Mouse (Mus musculus): ENCODE results near the gene Nelfb. TPM values are rescaled to one million over a fixed set of nuclear protein-coding genes. Genes with fewer than 3 reads are reported as not detected.
A peak's percentile ranks its signal among the peaks of the same experiment; 100 is the strongest.

The Nelfb gene
- polyA plus RNA-seq, 1 experiment from 2014 or later, result 101 TPM

- H3K36me3 ChIP-seq (ENCODE audit: control insufficient read depth, insufficient read depth, low read length), result no peaks in the 10 kb centered on the region
- no peak within 1 kb of the TSS for H3K4me2 ChIP-seq (replicated peaks; ENCODE audit: low read depth, low read length)
- no peak within 1 kb of the TSS for H3K9ac ChIP-seq (ENCODE audit: low read depth, low read length)
- H3K4me1 ChIP-seq (ENCODE audit: control insufficient read depth, insufficient read depth, low read length), result peaks cover 5% of the 10 kb centered on the region; the same call in 1 of the 2 replicates
- no peak within 1 kb of the TSS for H3K27ac ChIP-seq (ENCODE audit: low read depth, low read length)
- ATAC-seq (ENCODE audit: low FRiP score, low TSS enrichment), result no peak
- no peaks in the 10 kb centered on the region for H3K9me3 ChIP-seq (ENCODE audit: control insufficient read depth, low read length)
- WGBS, result 32% methylated on average over 8 of the region's 8 CpGs
- no peaks in the 10 kb centered on the region for H3K27me3 ChIP-seq (ENCODE audit: control insufficient read depth, insufficient read depth, low read length)
- H3K4me3 ChIP-seq (ENCODE audit: low read length), result no peak within 1 kb of the TSS
Observed at GRCm38 (mm10) chr2:25236614-25237013, 25.3 kb upstream of the Nelfb start, which contains the start of gene Rnf224. TSS of gene Rnf224 (minus strand) at chr2:25236787.

GRCm38 (mm10) chr2:25234551-25235220, 23.4 kb upstream of the Nelfb start:
- no peaks in the 10 kb centered on the region for H3K4me1 ChIP-seq (ENCODE audit: control insufficient read depth, insufficient read depth, low read length)
- no peaks in the 10 kb centered on the region for H3K36me3 ChIP-seq (ENCODE audit: control insufficient read depth, insufficient read depth, low read length)
- no peaks in the 10 kb centered on the region for H3K9me3 ChIP-seq (ENCODE audit: control insufficient read depth, low read length)
- 68% methylated on average over 5 of the region's 5 CpGs for WGBS
- no peak overlapping the region for H3K27ac ChIP-seq (ENCODE audit: low read depth, low read length)
- H3K4me3 ChIP-seq (ENCODE audit: low read length), result no peak overlapping the region
- no peak overlapping the region for H3K4me2 ChIP-seq (replicated peaks; ENCODE audit: low read depth, low read length)
- no peak overlapping the region for H3K9ac ChIP-seq (ENCODE audit: low read depth, low read length)
- no peak for ATAC-seq (ENCODE audit: low FRiP score, low TSS enrichment)
- H3K27me3 ChIP-seq (ENCODE audit: control insufficient read depth, insufficient read depth, low read length), result no peaks in the 10 kb centered on the region

- H3K27ac ChIP-seq (ENCODE audit: low read depth, low read length), result no peak within 1 kb of the TSS
- no peaks in the 10 kb centered on the region for H3K27me3 ChIP-seq (ENCODE audit: control insufficient read depth, insufficient read depth, low read length)
- H3K9ac ChIP-seq (ENCODE audit: low read depth, low read length), result no peak within 1 kb of the TSS
- WGBS, result 68% methylated on average over 3 of the region's 3 CpGs
- no peak within 1 kb of the TSS for H3K4me3 ChIP-seq (ENCODE audit: low read length)
- ATAC-seq (ENCODE audit: low FRiP score, low TSS enrichment), result no peak
- H3K4me1 ChIP-seq (ENCODE audit: control insufficient read depth, insufficient read depth, low read length), result no peaks in the 10 kb centered on the region
- H3K9me3 ChIP-seq (ENCODE audit: control insufficient read depth, low read length), result no peaks in the 10 kb centered on the region
- H3K36me3 ChIP-seq (ENCODE audit: control insufficient read depth, insufficient read depth, low read length), result no peaks in the 10 kb centered on the region
- H3K4me2 ChIP-seq (replicated peaks; ENCODE audit: low read depth, low read length), result no peak within 1 kb of the TSS
Observed at GRCm38 (mm10) chr2:25234050-25234449, 22.8 kb upstream of the Nelfb start, which contains the start of gene Slc34a3. TSS of gene Slc34a3 (minus strand) at chr2:25234364.

GRCm38 (mm10) chr2:25233421-25233820, 22.1 kb upstream of the Nelfb start:
- no peak overlapping the region for H3K27ac ChIP-seq (ENCODE audit: low read depth, low read length)
- H3K4me2 ChIP-seq (replicated peaks; ENCODE audit: low read depth, low read length), result no peak overlapping the region
- H3K36me3 ChIP-seq (ENCODE audit: control insufficient read depth, insufficient read depth, low read length), result no peaks in the 10 kb centered on the region
- no peaks in the 10 kb centered on the region for H3K9me3 ChIP-seq (ENCODE audit: control insufficient read depth, low read length)
- H3K4me3 ChIP-seq (ENCODE audit: low read length), result no peak overlapping the region
- no peaks in the 10 kb centered on the region for H3K27me3 ChIP-seq (ENCODE audit: control insufficient read depth, insufficient read depth, low read length)
- no peaks in the 10 kb centered on the region for H3K4me1 ChIP-seq (ENCODE audit: control insufficient read depth, insufficient read depth, low read length)
- 85% methylated on average over 4 of the region's 4 CpGs for WGBS
- no peak for ATAC-seq (ENCODE audit: low FRiP score, low TSS enrichment)
- no peak overlapping the region for H3K9ac ChIP-seq (ENCODE audit: low read depth, low read length)

- Histone ChIP-seq H3K36me3 (ENCODE audit: control insufficient read depth, insufficient read depth, low read length) (no peaks in the 10 kb centered on the region), H3K9ac (ENCODE audit: low read depth, low read length) (no peak overlapping the region)
- no peak for ATAC-seq (ENCODE audit: low FRiP score, low TSS enrichment)
Observed at GRCm38 (mm10) chr2:25231038-25231437, 19.7 kb upstream of the Nelfb start.

GRCm38 (mm10) chr2:25230581-25230980, 19.3 kb upstream of the Nelfb start:
- Histone ChIP-seq H3K9ac (ENCODE audit: low read depth, low read length) (no peak overlapping the region), H3K36me3 (ENCODE audit: control insufficient read depth, insufficient read depth, low read length) (no peaks in the 10 kb centered on the region), H3K27me3 (ENCODE audit: control insufficient read depth, insufficient read depth, low read length) (no peaks in the 10 kb centered on the region), H3K4me1 (ENCODE audit: control insufficient read depth, insufficient read depth, low read length) (peaks cover 9% of the 10 kb centered on the region; the same call in 1 of the 2 replicates), H3K9me3 (ENCODE audit: control insufficient read depth, low read length) (no peaks in the 10 kb centered on the region), H3K4me3 (ENCODE audit: low read length) (no peak overlapping the region), H3K4me2 (replicated peaks; ENCODE audit: low read depth, low read length) (no peak overlapping the region), H3K27ac (ENCODE audit: low read depth, low read length) (no peak overlapping the region)
- ATAC-seq (ENCODE audit: low FRiP score, low TSS enrichment), result no peak
- WGBS, result 86% methylated on average over 7 of the region's 7 CpGs

More at GRCm38 (mm10) chr2:25231038-25231437, 19.7 kb upstream of the Nelfb start:
- Histone ChIP-seq H3K9me3 (ENCODE audit: control insufficient read depth, low read length) (no peaks in the 10 kb centered on the region), H3K4me2 (replicated peaks; ENCODE audit: low read depth, low read length) (no peak overlapping the region), H3K27me3 (ENCODE audit: control insufficient read depth, insufficient read depth, low read length) (no peaks in the 10 kb centered on the region), H3K27ac (ENCODE audit: low read depth, low read length) (no peak overlapping the region), H3K4me3 (ENCODE audit: low read length) (no peak overlapping the region), H3K4me1 (ENCODE audit: control insufficient read depth, insufficient read depth, low read length) (peaks cover 5% of the 10 kb centered on the region; the same call in 1 of the 2 replicates)
- WGBS, result 57% methylated on average over 12 of the region's 12 CpGs

- H3K4me3 ChIP-seq (ENCODE audit: low read length), result no peak overlapping the region
- peaks cover 12% of the 10 kb centered on the region; the same call in 1 of the 2 replicates for H3K4me1 ChIP-seq (ENCODE audit: control insufficient read depth, insufficient read depth, low read length)
- no peaks in the 10 kb centered on the region for H3K9me3 ChIP-seq (ENCODE audit: control insufficient read depth, low read length)
- ATAC-seq (ENCODE audit: low FRiP score, low TSS enrichment), result no peak
- H3K36me3 ChIP-seq (ENCODE audit: control insufficient read depth, insufficient read depth, low read length), result no peaks in the 10 kb centered on the region
- no peak overlapping the region for H3K27ac ChIP-seq (ENCODE audit: low read depth, low read length)
- 78% methylated on average over 5 of the region's 5 CpGs for WGBS
- no peaks in the 10 kb centered on the region for H3K27me3 ChIP-seq (ENCODE audit: control insufficient read depth, insufficient read depth, low read length)
- no peak overlapping the region for H3K4me2 ChIP-seq (replicated peaks; ENCODE audit: low read depth, low read length)
- H3K9ac ChIP-seq (ENCODE audit: low read depth, low read length), result no peak overlapping the region
Observed at GRCm38 (mm10) chr2:25229582-25229981, 18.3 kb upstream of the Nelfb start.

GRCm38 (mm10) chr2:25228995-25229530, 17.8 kb upstream of the Nelfb start:
- Histone ChIP-seq H3K27me3 (ENCODE audit: control insufficient read depth, insufficient read depth, low read length) (no peaks in the 10 kb centered on the region), H3K9ac (ENCODE audit: low read depth, low read length) (no peak overlapping the region), H3K36me3 (ENCODE audit: control insufficient read depth, insufficient read depth, low read length) (no peaks in the 10 kb centered on the region), H3K4me2 (replicated peaks; ENCODE audit: low read depth, low read length) (no peak overlapping the region), H3K27ac (ENCODE audit: low read depth, low read length) (no peak overlapping the region), H3K9me3 (ENCODE audit: control insufficient read depth, low read length) (no peaks in the 10 kb centered on the region), H3K4me1 (ENCODE audit: control insufficient read depth, insufficient read depth, low read length) (peaks cover 12% of the 10 kb centered on the region; the same call in 1 of the 2 replicates), H3K4me3 (ENCODE audit: low read length) (no peak overlapping the region)
- WGBS, result 68% methylated on average over 6 of the region's 6 CpGs
- no peak for ATAC-seq (ENCODE audit: low FRiP score, low TSS enrichment)

- peak overlapping the region; percentile 16 for H3K4me3 ChIP-seq (ENCODE audit: low read length)
- peak; percentile 18; the same call in 1 of the 2 replicates for ATAC-seq (ENCODE audit: low FRiP score, low TSS enrichment)
- no peaks in the 10 kb centered on the region for H3K27me3 ChIP-seq (ENCODE audit: control insufficient read depth, insufficient read depth, low read length)
- H3K4me2 ChIP-seq (replicated peaks; ENCODE audit: low read depth, low read length), result peak overlapping the region; percentile 31
- H3K27ac ChIP-seq (ENCODE audit: low read depth, low read length), result peak overlapping the region; percentile 57
- H3K9ac ChIP-seq (ENCODE audit: low read depth, low read length), result no peak overlapping the region
- H3K4me1 ChIP-seq (ENCODE audit: control insufficient read depth, insufficient read depth, low read length), result peaks cover 15% of the 10 kb centered on the region
- no peaks in the 10 kb centered on the region for H3K9me3 ChIP-seq (ENCODE audit: control insufficient read depth, low read length)
- no peaks in the 10 kb centered on the region for H3K36me3 ChIP-seq (ENCODE audit: control insufficient read depth, insufficient read depth, low read length)
- 1% methylated on average over 7 of the region's 7 CpGs for WGBS
Observed at GRCm38 (mm10) chr2:25228431-25228889, 17.2 kb upstream of the Nelfb start.
